Mouse (Mus musculus) brain, embryonic 14.5 days (tissue): ENCODE measurements around the gene Myo18b.

Experiments
- CTCF ChIP-seq: fragments of 200-500 bp; IDR thresholded peaks from 2 replicates; pipeline ENCODE4 v1.5.1; 2012; ENCODE audit warnings: inconsistent platforms, mild to moderate bottlenecking, moderate library complexity, borderline replicate concordance; ENCODE audit not compliant: insufficient read depth, insufficient read length; ENCODE audit errors: extremely low read depth
- POLR2A ChIP-seq: fragments of 200-500 bp; IDR thresholded peaks from 2 replicates; pipeline ENCODE4 v1.6.1; 2012; ENCODE audit warnings: mild to moderate bottlenecking, inconsistent platforms, borderline replicate concordance; ENCODE audit not compliant: poor library complexity, insufficient read depth, insufficient read length, severe bottlenecking; ENCODE audit errors: extremely low read depth

- TF ChIP-seq CTCF (peak; percentile 32; the same call in 1 of the 2 replicates), POLR2A (no peak)
Observed at GRCm38 (mm10) chr5:112791792-112792780, 104.1 kb downstream of the Myo18b start.
